Mouse (Mus musculus) erythroblast, embryonic 14.5 days (primary cell): ENCODE results near the gene Gm3238.

Experiments used
- GATA1 ChIP-seq: IDR thresholded peaks from 2 replicates; pipeline ENCODE4 v1.6.1; 2012; ENCODE audit warnings: low read length, inconsistent platforms, mixed read lengths
- TAL1 ChIP-seq: IDR thresholded peaks from 3 replicates; pipeline ENCODE4 v1.6.1; 2012; ENCODE audit warnings: low read length, inconsistent platforms, mixed read lengths

- no peak for TF ChIP-seq GATA1
- TF ChIP-seq TAL1: no peak
Observed at GRCm38 (mm10) chr10:77818523-77818922, 47.4 kb upstream of the Gm3238 start.
